Mouse (Mus musculus): ENCODE results near the gene Lactbl1.

- no peak for TF ChIP-seq CTCF (IDR thresholded peaks at IDR 0.05; ENCODE audit: low read depth)
- no peak for TF ChIP-seq EP300 (optimal IDR thresholded peaks at IDR 0.05)
Measured at GRCm38 (mm10) chr4:136665068-136665467, 42.6 kb downstream of the Lactbl1 start.
